ENCODE assay signal across 12 mouse cellular contexts in the genomic region with DNA sequence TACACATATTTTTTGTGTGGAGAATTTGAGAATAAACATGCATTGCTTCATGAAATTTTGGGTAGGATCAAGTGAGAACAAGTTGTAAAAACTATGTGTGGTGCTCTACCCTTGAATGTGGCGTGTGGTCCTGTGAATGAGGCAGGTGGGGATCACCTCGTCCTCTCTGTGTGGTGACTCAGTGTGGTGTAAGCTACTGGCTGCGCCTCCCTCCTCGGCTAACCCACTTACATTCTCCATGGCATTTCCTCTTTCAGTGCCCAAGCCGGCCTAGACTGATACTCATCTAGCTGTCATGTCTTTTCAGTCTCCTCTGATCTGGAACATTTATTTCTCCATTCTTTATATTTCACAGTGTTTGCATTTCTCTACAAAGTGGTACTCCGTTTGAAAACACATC.
DNase-seq lines count a peak whose midpoint lies in the region; ATAC-seq lines count a peak whose summit lies in the region.
"Had no signal": no experiment of that assay in that cellular context is flagged by ENCODE, and none has a peak within 500 bp of the region (broad histone marks: within the 10 kb centered on the region; RNA-seq: fewer than 3 reads in every experiment).

No protein-coding gene starts in this region.

- peak; percentile 71 to 72 for ATAC-seq in hematopoietic stem cell, adult 5-6 weeks (replicated peaks in 1 of 2; ENCODE audit: insufficient read depth in 1 of 2, low FRiP score in 2 of 2, low TSS enrichment in 1 of 2, low read depth in 1 of 2, poor library complexity in 2 of 2, severe bottlenecking in 2 of 2)
- ATAC-seq: forebrain, embryonic 15.5 days had no signal

- peak; percentile 29 for DNase-seq in 3134 (ENCODE audit: extremely low read depth, insufficient read length, low spot score)
- peak; percentile 84 for DNase-seq in A20 (ENCODE audit: low read depth, low spot score)
- DNase-seq in thymus, adult 18-20 months, result peak; percentile 19
- no peak for DNase-seq in left cerebral cortex, adult 18-20 months (ENCODE audit: low spot score in 2 of 2)
- no peak for DNase-seq in gastrocnemius, postnatal 4 days (ENCODE audit: low spot score in 2 of 2)
- no peak for DNase-seq in ovary, adult 18-20 months (ENCODE audit: low spot score)
- DNase-seq: cerebellum, postnatal 14 days; gastrocnemius, postnatal 25 days; kidney, postnatal 36 days; right cerebral cortex, postnatal 25 days had no signal

Comparison
In these comparisons a context has a peak if more than half of its experiments do, and no peak if none do; other contexts are left out.
1. DNase-seq: peak in 3134 (single experiment), A20 (single experiment) and thymus, adult 18-20 months (2 of 2); none in left cerebral cortex, adult 18-20 months (0 of 2), gastrocnemius, postnatal 4 days (0 of 2) and ovary, adult 18-20 months (single experiment).